Mouse (Mus musculus) neural tube, embryonic 14.5 days (tissue): ENCODE data around the gene Ccdc155. TPM values are rescaled to one million over a fixed set of nuclear protein-coding genes. Genes with fewer than 3 reads are reported as not detected.

Experiments used
- ATAC-seq: fragments of 200-750 bp; cut with Nextera tagmentation; 2 replicates; pipeline ENCODE4 v1.8.0; 2017; ENCODE audit warnings: low read depth, mild to moderate bottlenecking, moderate TSS enrichment, moderate library complexity
- H3K27ac ChIP-seq: fragments of 300-500 bp; sonication (generic); 2 replicates; pipeline ENCODE4 v1.5.1; 2014; ENCODE audit warnings: low read depth, mild to moderate bottlenecking, control low read depth, low read length, moderate library complexity, mixed read lengths
- H3K27me3 ChIP-seq: fragments of 300-500 bp; sonication (generic); 2 replicates; pipeline ENCODE4 v1.6.1; 2014; ENCODE audit warnings: low read length; ENCODE audit not compliant: control insufficient read depth, insufficient read depth
- H3K36me3 ChIP-seq: fragments of 300-500 bp; sonication (generic); 2 replicates; pipeline ENCODE4 v1.6.1; 2014; ENCODE audit warnings: low read length, mixed read lengths; ENCODE audit not compliant: control insufficient read depth, insufficient read depth
- H3K4me1 ChIP-seq: fragments of 300-500 bp; sonication (generic); 2 replicates; pipeline ENCODE4 v1.6.1; 2014; ENCODE audit warnings: low read length; ENCODE audit not compliant: control insufficient read depth, insufficient read depth
- H3K4me2 ChIP-seq: fragments of 300-500 bp; sonication (generic); 2 replicates; pipeline ENCODE4 v1.6.1; 2014; ENCODE audit warnings: mild to moderate bottlenecking, low read depth, low read length, control low read depth
- H3K4me3 ChIP-seq: fragments of 300-500 bp; sonication (generic); 2 replicates; pipeline ENCODE4 v1.5.1; 2014; ENCODE audit warnings: low read depth, low read length, control low read depth, mixed read lengths
- H3K9ac ChIP-seq: fragments of 300-500 bp; sonication (generic); replicated peaks from 2 replicates; pipeline ENCODE4 v1.6.1; 2014; ENCODE audit warnings: low read depth, mild to moderate bottlenecking, control low read depth, low read length, mixed read lengths
- H3K9me3 ChIP-seq: fragments of 300-500 bp; sonication (generic); 2 replicates; pipeline ENCODE4 v1.6.1; 2016; ENCODE audit warnings: low read length; ENCODE audit not compliant: control insufficient read depth
- WGBS: fragments of 180-500 bp; shearing (Covaris S2); extraction: QIAGEN DNeasy Blood & Tissue Kit; methylation state at CpG from one replicate; pipeline ENCODE4 v1.1.7; 2014; 5-methylcytosine and 5-hydroxymethylcytosine counted together
- polyA plus RNA-seq: library from polyadenylated mRNA; unstranded; fragments of >200 nt; fragmentation: Nextera tagmentation; extraction: Ambion mirVana; gene quantifications from 2 replicates; pipeline ENCODE4 v1.2.1, GENCODE M21; 2014

Gene Ccdc155
- polyA plus RNA-seq: 0.15 and 0.50 TPM in 2 replicates

DNA sequence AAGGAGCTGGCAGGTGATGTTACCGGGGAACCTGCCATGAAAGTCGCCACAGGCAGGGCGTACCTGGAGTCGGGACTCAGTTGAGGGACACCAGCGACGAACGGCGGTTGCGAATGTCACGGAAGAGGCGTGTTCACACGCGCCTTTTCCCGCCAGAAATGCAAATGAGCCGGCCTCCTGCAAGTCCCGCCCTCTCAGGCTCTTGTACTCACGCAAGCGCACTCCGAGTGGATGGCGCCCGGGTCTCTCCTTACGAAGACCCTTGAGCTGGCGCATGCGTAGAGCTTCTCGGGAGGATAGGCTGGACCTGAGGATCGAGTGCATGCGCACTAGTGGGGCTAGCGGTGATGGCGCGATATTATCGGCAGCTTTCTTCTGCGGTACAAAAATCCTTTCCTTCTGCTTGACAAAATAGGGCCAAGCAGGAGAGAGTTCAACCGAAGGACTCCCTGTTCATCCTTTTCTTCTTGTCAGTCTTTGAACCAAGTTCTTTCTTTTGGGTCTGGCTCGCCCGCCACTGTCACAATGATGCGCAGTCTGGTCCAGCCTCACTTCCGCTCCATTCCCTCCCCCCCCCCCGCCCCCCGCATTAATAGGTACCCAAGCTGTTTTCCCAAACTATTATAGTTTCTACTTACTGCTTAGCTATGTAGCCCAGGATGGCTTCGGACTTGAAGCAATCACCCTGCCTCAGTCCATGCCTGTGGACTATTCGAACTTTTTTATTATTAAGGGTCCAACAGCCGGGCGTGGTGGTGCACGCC, at the start of gene Ccdc155:
Ccdc155 (minus strand) TSS at position 513 of the 764 bp plus-strand sequence.
- H3K9me3 ChIP-seq: no peaks in the 10 kb centered on the region
- H3K27me3 ChIP-seq: no peaks in the 10 kb centered on the region
- H3K4me3 ChIP-seq: peak within 1 kb of the TSS; percentile 39
- peak within 1 kb of the TSS; percentile 48 for H3K9ac ChIP-seq
- H3K36me3 ChIP-seq: no peaks in the 10 kb centered on the region
- ATAC-seq: peak; percentile 97
- peak within 1 kb of the TSS; percentile 56; the same call in 1 of the 2 replicates for H3K27ac ChIP-seq
- H3K4me1 ChIP-seq: no peaks in the 10 kb centered on the region
- 8% methylated on average over 44 of the region's 44 CpGs for WGBS
- peak within 1 kb of the TSS; percentile 49 for H3K4me2 ChIP-seq

- Histone ChIP-seq H3K4me2 (no peak overlapping the region), H3K36me3 (no peaks in the 10 kb centered on the region), H3K4me1 (no peaks in the 10 kb centered on the region), H3K9me3 (no peaks in the 10 kb centered on the region), H3K4me3 (no peak overlapping the region), H3K9ac (no peak overlapping the region), H3K27me3 (no peaks in the 10 kb centered on the region), H3K27ac (no peak overlapping the region)
- ATAC-seq: no peak
- WGBS: 93% methylated on average over 8 of the region's 8 CpGs
Measured at GRCm38 (mm10) chr7:45253806-45254205, 49.1 kb upstream of the Ccdc155 start.

- no peaks in the 10 kb centered on the region for H3K4me1 ChIP-seq
- no peak for ATAC-seq
- H3K36me3 ChIP-seq: no peaks in the 10 kb centered on the region
- no peaks in the 10 kb centered on the region for H3K9me3 ChIP-seq
- no peak overlapping the region for H3K4me2 ChIP-seq
- 38% methylated on average over 3 of the region's 3 CpGs for WGBS
- H3K27me3 ChIP-seq: no peaks in the 10 kb centered on the region
- no peak overlapping the region for H3K4me3 ChIP-seq
- no peak overlapping the region for H3K9ac ChIP-seq
- no peak overlapping the region for H3K27ac ChIP-seq
Measured at GRCm38 (mm10) chr7:45247666-45248065, 43.0 kb upstream of the Ccdc155 start.

DNA sequence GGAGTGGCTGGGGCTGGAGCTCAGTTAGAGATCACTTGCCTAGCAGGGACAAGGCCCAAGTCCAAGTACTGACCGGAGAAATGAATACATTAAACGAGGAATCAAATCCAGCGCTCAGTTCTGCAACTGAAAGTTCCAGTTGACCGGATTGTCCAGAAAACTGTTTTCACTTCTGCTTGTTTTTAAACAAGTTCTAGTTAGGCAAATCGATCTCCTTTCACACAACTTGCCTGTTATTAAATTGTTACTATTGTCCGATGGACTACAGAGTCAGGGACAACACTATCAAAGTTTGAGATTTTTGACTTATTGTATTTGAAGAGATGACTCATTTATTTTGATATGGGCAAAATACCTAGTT, 36.7 kb upstream of the Ccdc155 start:
- Histone ChIP-seq H3K9me3 (no peaks in the 10 kb centered on the region), H3K4me2 (peak overlapping the region; percentile 53), H3K36me3 (no peaks in the 10 kb centered on the region), H3K9ac (no peak overlapping the region; the same call in 1 of the 2 replicates), H3K4me1 (0 out of 2 replicates have a peak, but pooled peaks cover 5% of the 10 kb centered on the region), H3K27ac (no peak overlapping the region), H3K4me3 (peak overlapping the region; percentile 31; the same call in 1 of the 2 replicates), H3K27me3 (no peaks in the 10 kb centered on the region)
- 77% methylated on average over 6 of the region's 6 CpGs for WGBS
- no peak for ATAC-seq

GRCm38 (mm10) chr7:45240633-45241388, 36.1 kb upstream of the Ccdc155 start, which contains the start of gene Slc6a16:
TSS of gene Slc6a16 (plus strand) at chr7:45241085.
- 9% methylated on average over 53 of the region's 53 CpGs for WGBS
- Histone ChIP-seq H3K4me1 (0 out of 2 replicates have a peak, but pooled peaks cover 5% of the 10 kb centered on the region), H3K4me2 (peak within 1 kb of the TSS; percentile 53), H3K27me3 (no peaks in the 10 kb centered on the region), H3K27ac (no peak within 1 kb of the TSS), H3K36me3 (no peaks in the 10 kb centered on the region), H3K4me3 (peak within 1 kb of the TSS; percentile 31), H3K9me3 (no peaks in the 10 kb centered on the region), H3K9ac (peak within 1 kb of the TSS; percentile 44; the same call in 1 of the 2 replicates)
- peak; percentile 75; the same call in 1 of the 2 replicates for ATAC-seq

- no peak overlapping the region for H3K4me3 ChIP-seq
- 0 out of 2 replicates have a peak, but pooled peaks cover 5% of the 10 kb centered on the region for H3K4me1 ChIP-seq
- H3K9me3 ChIP-seq: no peaks in the 10 kb centered on the region
- no peaks in the 10 kb centered on the region for H3K27me3 ChIP-seq
- no peak overlapping the region for H3K9ac ChIP-seq
- H3K4me2 ChIP-seq: no peak overlapping the region
- no peaks in the 10 kb centered on the region for H3K36me3 ChIP-seq
- ATAC-seq: no peak
- H3K27ac ChIP-seq: no peak overlapping the region
- WGBS: 82% methylated on average over 7 of the region's 7 CpGs
Measured at GRCm38 (mm10) chr7:45240109-45240508, 35.4 kb upstream of the Ccdc155 start.

DNA sequence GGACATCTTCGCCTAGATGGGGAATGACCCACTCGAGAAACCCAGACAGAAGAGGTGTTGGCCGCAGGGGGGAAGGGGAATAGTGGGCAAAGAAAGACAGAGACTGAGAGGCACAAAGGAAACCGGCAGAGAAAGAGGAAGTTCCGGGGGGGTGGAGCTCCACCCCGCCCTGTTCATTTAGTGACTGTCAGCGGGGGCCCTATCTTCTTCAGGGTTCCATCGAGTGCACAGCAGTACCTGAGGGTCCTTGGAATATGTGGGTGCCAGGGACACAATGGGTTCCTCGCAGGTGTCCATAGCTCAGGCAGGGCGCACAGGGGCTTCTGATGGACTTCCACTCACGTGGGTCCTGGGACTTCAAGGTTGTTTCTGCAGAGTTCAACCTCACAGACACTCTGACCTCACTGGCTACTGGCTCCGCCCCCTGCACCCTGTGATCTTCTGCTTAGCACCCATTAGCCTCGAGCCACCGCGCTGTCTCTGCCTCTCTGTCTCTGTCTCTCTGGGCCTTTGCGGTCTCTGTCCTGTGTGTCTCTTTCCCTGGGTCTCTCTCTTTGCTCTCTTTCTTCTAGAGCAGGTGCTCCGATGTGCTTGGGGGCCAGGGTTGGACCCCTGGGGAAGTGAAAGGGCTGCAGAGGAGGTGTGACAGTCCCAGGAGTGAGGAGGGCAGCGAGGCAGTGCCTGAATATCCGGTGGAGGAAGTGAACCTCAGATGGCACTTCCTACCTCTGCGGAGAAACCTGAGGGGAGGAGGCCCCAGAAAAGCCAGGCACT, 34.2 kb upstream of the Ccdc155 start, which contains the start of gene Cd37:
Cd37 (minus strand) TSS at position 393 of the 774 bp plus-strand sequence.
- Histone ChIP-seq H3K36me3 (no peaks in the 10 kb centered on the region), H3K4me2 (no peak within 1 kb of the TSS), H3K27ac (no peak within 1 kb of the TSS), H3K4me1 (peaks cover 10% of the 10 kb centered on the region), H3K9me3 (no peaks in the 10 kb centered on the region), H3K4me3 (no peak within 1 kb of the TSS), H3K27me3 (peaks cover 3% of the 10 kb centered on the region; the same call in 1 of the 2 replicates), H3K9ac (no peak within 1 kb of the TSS)
- 32% methylated on average over 20 of the region's 20 CpGs for WGBS
- no peak for ATAC-seq

GRCm38 (mm10) chr7:45237747-45238699, 33.3 kb upstream of the Ccdc155 start:
- no peak overlapping the region for H3K4me3 ChIP-seq
- H3K27me3 ChIP-seq: peaks cover 3% of the 10 kb centered on the region; the same call in 1 of the 2 replicates
- no peak overlapping the region for H3K9ac ChIP-seq
- WGBS: 76% methylated on average over 17 of the region's 17 CpGs
- H3K9me3 ChIP-seq: no peaks in the 10 kb centered on the region
- no peak overlapping the region for H3K4me2 ChIP-seq
- H3K4me1 ChIP-seq: peaks cover 12% of the 10 kb centered on the region
- no peak for ATAC-seq
- H3K27ac ChIP-seq: no peak overlapping the region
- no peaks in the 10 kb centered on the region for H3K36me3 ChIP-seq
